Mouse (Mus musculus) bone marrow, adult 2 months (tissue): ENCODE results near the gene Slc2a4. TPM values are rescaled to one million over a fixed set of nuclear protein-coding genes. Genes with fewer than 3 reads are reported as not detected.

Source experiments
- H3K27ac ChIP-seq: fragments of 200-500 bp; 2 replicates; pipeline ENCODE4 v1.5.1; 2012; ENCODE audit warnings: low read depth, mild to moderate bottlenecking, control low read depth, inconsistent platforms, low read length; ENCODE audit not compliant: control insufficient read depth, poor library complexity, insufficient read depth
- H3K4me1 ChIP-seq: fragments of 200-500 bp; 2 replicates; pipeline ENCODE4 v1.6.1; 2011; ENCODE audit warnings: low read length; ENCODE audit not compliant: control insufficient read depth, insufficient read depth
- H3K4me3 ChIP-seq: fragments of 200-500 bp; replicated peaks from 2 replicates; pipeline ENCODE3; 2011; ENCODE audit warnings: mild to moderate bottlenecking, low read depth, low read length, control low read depth; ENCODE audit not compliant: control insufficient read depth
- CTCF ChIP-seq: fragments of 200-500 bp; IDR thresholded peaks from 2 replicates; pipeline ENCODE4 v1.5.1; 2011; ENCODE audit warnings: low read length, control low read depth; ENCODE audit not compliant: control insufficient read depth, insufficient read depth
- POLR2A ChIP-seq: fragments of 200-500 bp; IDR thresholded peaks from 2 replicates; pipeline ENCODE4 v1.6.1; 2011; ENCODE audit warnings: low read depth, mild to moderate bottlenecking, control low read depth, low read length, borderline replicate concordance; ENCODE audit not compliant: control insufficient read depth
- WGBS: fragments of 180-500 bp; shearing (Covaris S2); methylation state at CpG from one replicate; pipeline ENCODE4 v1.1.7; 2018; 5-methylcytosine and 5-hydroxymethylcytosine counted together
- polyA plus RNA-seq: library from polyadenylated mRNA; stranded (reverse); fragments of >200 nt; gene quantifications from 2 replicates; pipeline ENCODE4 v1.2.4, GENCODE M21; 2011; ENCODE audit warnings: low replicate concordance; ENCODE audit not compliant: missing spikeins, insufficient read depth, insufficient read length

Gene Slc2a4
- polyA plus RNA-seq, 1 experiment = 32.2 TPM

DNA sequence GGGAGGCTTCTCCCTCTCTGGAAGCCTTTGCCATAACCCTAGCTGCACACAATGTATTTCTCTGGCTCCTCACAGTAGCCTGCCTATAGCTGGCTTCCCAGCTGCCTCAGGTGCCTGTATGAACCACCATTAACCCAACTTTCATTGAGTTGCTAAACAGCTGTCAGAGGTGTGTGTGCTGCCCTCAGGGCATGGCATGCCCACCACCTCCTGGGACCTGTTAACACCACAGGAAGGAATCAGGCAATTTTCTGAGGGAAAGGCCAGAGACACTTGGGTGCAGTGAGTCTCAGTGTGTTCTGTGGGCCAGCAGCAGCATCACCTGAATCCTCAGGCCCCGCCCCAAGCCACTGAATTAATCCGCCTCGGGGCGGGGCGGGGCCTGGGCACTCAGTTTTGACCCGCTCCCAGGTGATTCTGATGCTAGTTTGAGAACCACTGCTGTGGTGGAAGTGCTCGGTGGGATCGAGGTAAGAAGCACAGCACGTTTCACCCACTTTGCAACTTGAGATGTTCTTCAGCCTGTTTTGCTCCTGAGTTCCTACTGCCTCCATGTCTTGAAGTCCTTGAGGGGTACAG, 9.5 kb downstream of the Slc2a4 start:
- TF ChIP-seq CTCF (no peak), POLR2A (no peak)
- 76% methylated on average over 9 of the region's 9 CpGs for WGBS
- no peak overlapping the region for H3K27ac ChIP-seq
- no peaks in the 10 kb centered on the region; the same call in 1 of the 2 replicates for H3K4me1 ChIP-seq
- H3K4me3 ChIP-seq = no peak overlapping the region

DNA sequence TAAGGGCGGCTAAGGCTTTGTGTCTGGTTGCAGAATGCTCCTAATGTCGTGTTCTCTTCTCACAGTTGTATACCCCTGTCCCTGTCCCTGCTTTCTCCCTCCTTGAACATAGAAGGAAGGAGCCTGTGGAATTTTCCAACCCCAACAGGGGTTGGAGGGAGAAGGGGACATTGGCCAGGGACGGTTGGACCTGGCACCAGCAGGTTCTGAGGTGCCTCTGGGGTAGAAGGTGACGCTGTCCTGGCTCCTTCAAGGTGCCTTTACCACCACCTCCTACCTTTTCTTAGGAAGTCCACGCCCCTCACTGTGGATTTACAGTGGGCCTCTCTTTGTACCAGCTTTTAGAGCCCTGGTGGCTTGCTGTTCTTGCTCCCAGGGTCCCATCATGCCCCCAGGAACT, 10.2 kb downstream of the Slc2a4 start:
- no peak overlapping the region for H3K27ac ChIP-seq
- H3K4me1 ChIP-seq = no peaks in the 10 kb centered on the region; the same call in 1 of the 2 replicates
- no peak overlapping the region for H3K4me3 ChIP-seq
- 84% methylated on average over 5 of the region's 5 CpGs for WGBS
- TF ChIP-seq CTCF (no peak), POLR2A (no peak)

DNA sequence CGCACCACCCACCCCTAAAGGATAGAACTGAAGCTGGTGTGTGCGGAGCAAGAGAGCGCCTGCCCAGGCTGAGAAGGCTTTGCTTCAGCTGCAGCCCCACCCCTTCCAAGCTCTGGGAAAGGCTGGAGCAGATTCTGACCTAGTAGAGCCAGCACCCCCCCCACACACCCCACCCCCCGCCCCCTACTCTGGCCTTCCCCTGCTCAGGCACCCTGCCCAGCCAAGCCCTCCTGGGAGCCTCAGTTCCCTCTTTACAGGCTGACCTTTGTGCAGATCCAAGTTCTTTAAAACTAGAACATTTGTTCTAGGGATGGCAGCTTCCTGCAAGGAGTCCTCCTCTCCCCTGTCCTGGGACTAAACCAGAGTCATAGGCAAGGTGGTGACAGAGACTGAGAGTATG, 10.6 kb downstream of the Slc2a4 start:
- no peak overlapping the region for H3K27ac ChIP-seq
- TF ChIP-seq POLR2A (no peak), CTCF (no peak)
- no peak overlapping the region for H3K4me3 ChIP-seq
- peaks cover 2% of the 10 kb centered on the region; the same call in 1 of the 2 replicates for H3K4me1 ChIP-seq
- WGBS = 59% methylated on average over 4 of the region's 4 CpGs

DNA sequence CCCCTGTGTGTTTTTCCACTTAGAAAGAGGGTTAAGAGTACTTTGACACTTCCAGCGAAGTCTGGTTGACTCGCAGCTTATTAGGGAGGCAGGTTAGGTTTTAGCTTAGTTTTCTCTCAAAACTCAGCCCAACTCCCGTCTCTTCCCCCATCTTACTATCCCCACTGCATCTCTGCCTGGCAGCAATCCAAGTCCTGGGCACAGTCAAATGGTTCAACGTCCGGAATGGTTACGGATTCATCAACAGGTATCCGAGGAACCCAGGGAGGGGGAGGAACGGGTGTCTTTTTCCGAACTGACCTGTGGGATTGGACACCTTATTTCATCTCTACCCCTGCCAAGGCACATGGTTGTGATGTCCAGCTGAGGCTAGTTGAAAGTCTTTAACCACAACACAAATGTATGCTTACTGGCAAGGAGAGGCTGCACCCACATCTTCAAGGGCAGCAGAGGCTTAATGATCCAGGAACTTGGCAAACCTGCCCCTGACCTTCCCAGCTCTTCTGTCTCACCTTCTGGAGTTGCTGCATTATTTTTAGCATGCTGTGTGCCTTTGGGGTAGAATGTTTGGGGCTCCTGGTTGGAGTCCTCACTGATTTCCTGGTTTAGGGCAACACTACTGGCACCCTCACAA, 11.2 kb downstream of the Slc2a4 start:
- Histone ChIP-seq H3K4me1 (peaks cover 4% of the 10 kb centered on the region), H3K4me3 (no peak overlapping the region), H3K27ac (no peak overlapping the region)
- 53% methylated on average over 9 of the region's 9 CpGs for WGBS
- TF ChIP-seq POLR2A (no peak), CTCF (no peak)

DNA sequence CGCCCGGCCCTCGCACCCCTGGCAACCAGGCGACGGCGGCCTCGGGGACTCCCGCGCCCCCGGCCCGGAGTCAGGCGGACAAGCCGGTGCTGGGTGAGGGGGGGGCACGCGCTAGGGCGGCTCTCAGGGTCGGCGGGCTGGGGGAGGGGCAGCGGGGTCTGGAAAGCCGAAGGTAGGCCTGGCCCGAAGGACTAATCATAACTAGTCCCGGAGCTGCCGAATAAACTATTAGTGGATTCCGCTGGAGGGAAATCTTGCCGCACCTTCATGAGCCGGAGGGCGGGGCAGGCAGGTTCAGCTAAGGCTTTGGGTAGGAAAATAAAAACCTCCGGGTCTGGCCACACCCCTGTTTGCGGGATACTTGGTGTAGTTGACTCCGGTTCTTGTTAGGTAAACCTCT, 11.8 kb downstream of the Slc2a4 start:
- WGBS = 3% methylated on average over 30 of the region's 30 CpGs
- TF ChIP-seq CTCF (no peak), POLR2A (no peak)
- H3K4me1 ChIP-seq = peaks cover 4% of the 10 kb centered on the region
- H3K27ac ChIP-seq = no peak overlapping the region
- no peak overlapping the region for H3K4me3 ChIP-seq

DNA sequence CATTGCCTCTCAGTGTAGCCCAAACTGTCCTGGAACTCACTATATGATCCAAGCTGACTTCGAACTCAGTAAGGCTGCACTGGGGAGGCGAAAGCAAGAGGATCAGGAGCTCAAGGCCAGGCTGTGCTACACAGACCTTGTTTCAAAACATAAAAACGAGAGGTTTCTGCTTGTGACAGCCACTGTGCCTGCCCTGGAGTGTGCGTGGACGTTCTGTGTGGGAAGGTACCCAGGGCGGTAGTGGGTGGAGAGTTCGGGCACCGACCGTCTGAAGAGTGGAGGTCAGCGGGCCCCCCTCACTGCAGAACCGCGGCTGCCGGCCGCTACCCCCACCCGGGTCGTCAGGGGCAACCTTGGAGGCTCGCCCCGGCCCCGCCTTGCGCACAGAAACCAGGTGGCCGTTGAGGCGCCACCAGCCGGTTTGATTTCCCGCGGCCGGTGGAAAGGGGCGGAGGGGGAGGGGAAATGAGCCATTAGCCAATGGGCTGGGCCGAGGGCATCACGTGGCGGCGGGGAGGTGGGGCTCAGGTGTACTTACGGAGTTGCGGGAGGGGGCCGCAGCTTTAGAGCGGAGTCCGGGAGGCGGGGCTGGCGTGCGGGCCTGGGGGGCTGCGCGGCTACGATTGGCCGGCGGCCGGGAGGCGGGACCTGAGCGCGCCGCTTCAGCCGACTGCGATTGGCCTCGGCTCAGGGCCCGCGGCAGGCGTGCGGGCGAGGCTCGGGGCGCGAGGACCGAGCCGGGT, 12.7 kb downstream of the Slc2a4 start, which contains the start of gene Ybx2:
Gene Ybx2, plus strand, starts transcription at position 660 of the 743 bp plus-strand sequence.
- H3K27ac ChIP-seq = no peak within 1 kb of the TSS; the same call in 1 of the 2 replicates
- TF ChIP-seq CTCF = no peak
- no peak for TF ChIP-seq POLR2A
- WGBS = 2% methylated on average over 60 of the region's 62 CpGs
- peaks cover 4% of the 10 kb centered on the region for H3K4me1 ChIP-seq
- H3K4me3 ChIP-seq = peak within 1 kb of the TSS; percentile 46

DNA sequence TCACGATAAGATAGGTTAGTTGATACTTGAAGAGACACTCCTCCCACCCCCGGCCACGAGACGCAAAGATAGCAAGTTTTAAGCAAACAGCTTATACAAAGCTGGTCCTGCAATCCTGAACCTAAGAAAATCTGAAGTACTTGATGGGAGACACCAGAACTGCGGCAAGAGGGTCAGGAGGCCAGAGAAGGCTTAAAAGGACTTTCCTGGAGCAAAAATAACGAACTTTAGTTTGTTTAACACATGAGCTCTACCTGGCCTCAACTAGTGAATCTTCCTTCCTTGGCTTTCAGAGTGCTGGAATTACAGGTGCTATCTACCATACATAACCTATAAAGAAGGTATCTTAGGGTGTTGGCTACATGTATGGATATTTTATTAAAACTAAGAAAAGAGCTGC, 13.3 kb downstream of the Slc2a4 start:
- no peak for TF ChIP-seq POLR2A
- no peak for TF ChIP-seq CTCF
- H3K27ac ChIP-seq = no peak overlapping the region
- 15% methylated on average over 6 of the region's 6 CpGs for WGBS
- peaks cover 4% of the 10 kb centered on the region for H3K4me1 ChIP-seq
- no peak overlapping the region for H3K4me3 ChIP-seq

DNA sequence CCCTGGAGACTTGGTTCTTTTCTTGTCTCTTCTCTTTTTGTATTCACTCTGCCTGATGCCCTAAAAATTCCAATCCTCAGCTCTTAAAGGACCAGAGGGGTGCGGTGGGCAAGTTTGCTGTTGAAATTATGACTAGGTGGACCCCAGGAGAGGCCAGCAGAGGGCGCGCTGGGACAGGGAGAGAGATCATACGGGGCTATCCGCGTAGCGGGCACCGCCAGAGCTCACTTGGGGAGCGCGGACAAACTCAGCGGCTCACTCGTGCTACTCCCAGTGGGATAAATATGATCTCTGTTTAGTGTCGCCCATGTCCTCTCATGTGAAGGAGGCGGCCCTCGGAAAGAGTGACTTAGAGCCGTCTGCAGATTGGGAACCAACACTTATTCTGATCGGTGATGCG, 13.8 kb downstream of the Slc2a4 start:
- peak; percentile 91 for TF ChIP-seq CTCF
- no peak for TF ChIP-seq POLR2A
- no peak overlapping the region for H3K27ac ChIP-seq
- no peak overlapping the region for H3K4me3 ChIP-seq
- WGBS = under 1% methylated on average over 18 of the region's 18 CpGs
- H3K4me1 ChIP-seq = peaks cover 4% of the 10 kb centered on the region
